ENCODE assay signal across 9 mouse cellular contexts in the genomic region with DNA sequence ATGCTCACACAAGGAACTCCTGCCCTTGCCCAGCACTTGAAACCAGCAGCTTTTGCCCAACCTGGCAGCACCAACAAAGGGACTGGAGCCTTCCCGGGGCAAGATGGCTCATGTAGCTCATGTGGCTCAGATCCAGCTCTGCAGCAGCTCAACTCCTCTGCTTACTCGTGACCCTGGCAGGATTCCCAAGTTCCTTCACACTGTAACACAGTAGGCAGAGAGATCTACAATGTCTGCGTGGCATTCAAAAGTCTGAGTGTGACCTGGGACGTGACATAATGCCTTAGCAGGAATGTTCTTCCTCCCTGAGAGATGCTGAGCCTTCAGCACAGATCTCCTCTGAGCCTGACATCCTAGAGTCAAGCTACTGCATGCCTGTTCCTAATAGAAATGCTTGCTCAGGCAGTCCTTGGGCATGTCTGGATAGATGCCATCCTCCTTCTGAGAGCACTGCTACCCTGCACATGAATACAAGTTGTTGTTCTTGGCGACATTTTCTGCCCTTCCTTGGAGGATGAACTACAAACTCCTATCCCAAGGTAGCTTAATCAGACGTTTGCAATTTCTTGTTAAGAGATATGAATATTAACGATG. TPM values are rescaled to one million over a fixed set of nuclear protein-coding genes. Genes with fewer than 3 reads are reported as not detected.
DNase-seq lines count a peak whose midpoint lies in the region; ATAC-seq lines count a peak whose summit lies in the region.
"Had no signal": no experiment of that assay in that cellular context is flagged by ENCODE, and none has a peak within 500 bp of the region (broad histone marks: within the 10 kb centered on the region; RNA-seq: fewer than 3 reads in every experiment).

No protein-coding gene starts in this region.

- DNase-seq in heart, adult 11 months: peak; percentile 95
- DNase-seq in heart, postnatal 25 days (ENCODE audit: low spot score): no peak
- no peak for DNase-seq in left cerebral cortex, postnatal 14 days (ENCODE audit: low spot score in 2 of 2)
- no peak for DNase-seq in left cerebral cortex, adult 9 months (ENCODE audit: low spot score in 2 of 2)

- 72% methylated on average over 7 of the region's 7 CpGs for WGBS in neural tube, embryonic 13.5 days
- WGBS in neural tube, embryonic 15.5 days: 76% methylated on average over 7 of the region's 7 CpGs
- WGBS in embryonic facial prominence, embryonic 15.5 days: 42% methylated on average over 7 of the region's 7 CpGs
- 60% methylated on average over 7 of the region's 7 CpGs for WGBS in stomach, embryonic 15.5 days

- no peak overlapping the region for H3K4me2 ChIP-seq in neural tube, embryonic 13.5 days
- H3K4me2 ChIP-seq in neural tube, embryonic 15.5 days: no peak overlapping the region
- H3K4me2 ChIP-seq in embryonic facial prominence, embryonic 15.5 days (replicated peaks): no peak overlapping the region
- no peak overlapping the region for H3K4me2 ChIP-seq in stomach, embryonic 15.5 days
- H3K4me2 ChIP-seq: limb, embryonic 12.5 days had no signal

- no peaks in the 10 kb centered on the region for H3K9me3 ChIP-seq in neural tube, embryonic 13.5 days
- H3K9me3 ChIP-seq in neural tube, embryonic 15.5 days (replicated peaks): no peaks in the 10 kb centered on the region
- no peaks in the 10 kb centered on the region for H3K9me3 ChIP-seq in embryonic facial prominence, embryonic 15.5 days (replicated peaks)
- no peaks in the 10 kb centered on the region for H3K9me3 ChIP-seq in stomach, embryonic 15.5 days
- H3K9me3 ChIP-seq: limb, embryonic 12.5 days had no signal

- intact Hi-C loops in heart, postnatal 25 days (cut with DNase I): no loop called here
- intact Hi-C loops in left cerebral cortex, postnatal 14 days (cut with DNase I): no loop called here

- H3K27ac ChIP-seq in neural tube, embryonic 13.5 days (replicated peaks): no peak overlapping the region
- no peak overlapping the region for H3K27ac ChIP-seq in neural tube, embryonic 15.5 days (replicated peaks)
- H3K27ac ChIP-seq in embryonic facial prominence, embryonic 15.5 days (replicated peaks): peak overlapping the region; percentile 45
- H3K27ac ChIP-seq in stomach, embryonic 15.5 days: peak overlapping the region; percentile 44; the same call in 1 of the 2 replicates
- H3K27ac ChIP-seq: limb, embryonic 12.5 days had no signal

- no peaks in the 10 kb centered on the region for H3K36me3 ChIP-seq in neural tube, embryonic 13.5 days
- H3K36me3 ChIP-seq in neural tube, embryonic 15.5 days: no peaks in the 10 kb centered on the region
- H3K36me3 ChIP-seq in embryonic facial prominence, embryonic 15.5 days: no peaks in the 10 kb centered on the region
- no peaks in the 10 kb centered on the region for H3K36me3 ChIP-seq in stomach, embryonic 15.5 days
- H3K36me3 ChIP-seq: limb, embryonic 12.5 days had no signal

- no peak overlapping the region for H3K9ac ChIP-seq in neural tube, embryonic 13.5 days
- no peak overlapping the region for H3K9ac ChIP-seq in neural tube, embryonic 15.5 days (replicated peaks)
- H3K9ac ChIP-seq in embryonic facial prominence, embryonic 15.5 days: no peak overlapping the region
- no peak overlapping the region for H3K9ac ChIP-seq in stomach, embryonic 15.5 days
- H3K9ac ChIP-seq: limb, embryonic 12.5 days had no signal

- peak; percentile 23; the same call in 1 of the 2 replicates for ATAC-seq in neural tube, embryonic 13.5 days (ENCODE audit: low read depth)
- no peak for ATAC-seq in neural tube, embryonic 15.5 days (ENCODE audit: low FRiP score)
- peak; percentile 57; the same call in 1 of the 2 replicates for ATAC-seq in embryonic facial prominence, embryonic 15.5 days (ENCODE audit: insufficient number of reproducible peaks, low FRiP score, low TSS enrichment, low read depth)
- ATAC-seq in stomach, embryonic 15.5 days (ENCODE audit: insufficient read depth, low FRiP score, low read depth): no peak

- no peaks in the 10 kb centered on the region for H3K4me1 ChIP-seq in neural tube, embryonic 13.5 days (replicated peaks)
- no peaks in the 10 kb centered on the region for H3K4me1 ChIP-seq in neural tube, embryonic 15.5 days
- H3K4me1 ChIP-seq in embryonic facial prominence, embryonic 15.5 days: no peaks in the 10 kb centered on the region; the same call in 1 of the 2 replicates
- H3K4me1 ChIP-seq in stomach, embryonic 15.5 days: no peaks in the 10 kb centered on the region
- H3K4me1 ChIP-seq: limb, embryonic 12.5 days had no signal

- H3K27me3 ChIP-seq in neural tube, embryonic 13.5 days: no peaks in the 10 kb centered on the region
- H3K27me3 ChIP-seq in neural tube, embryonic 15.5 days (replicated peaks): no peaks in the 10 kb centered on the region
- no peaks in the 10 kb centered on the region for H3K27me3 ChIP-seq in embryonic facial prominence, embryonic 15.5 days
- no peaks in the 10 kb centered on the region for H3K27me3 ChIP-seq in stomach, embryonic 15.5 days (replicated peaks)
- H3K27me3 ChIP-seq: limb, embryonic 12.5 days had no signal

- H3K4me3 ChIP-seq in neural tube, embryonic 13.5 days: no peak overlapping the region
- no peak overlapping the region for H3K4me3 ChIP-seq in neural tube, embryonic 15.5 days (replicated peaks)
- H3K4me3 ChIP-seq in embryonic facial prominence, embryonic 15.5 days (replicated peaks): no peak overlapping the region
- H3K4me3 ChIP-seq in stomach, embryonic 15.5 days (replicated peaks): no peak overlapping the region
- H3K4me3 ChIP-seq: limb, embryonic 12.5 days had no signal

RNA-seq across cellular contexts. Expression of a gene that starts 6.2 kb away (rescaled TPM):
- total RNA-seq in heart, postnatal 25 days (2021): 10 to 100 TPM; 30.7 to 33.5 TPM
- 11.6 and 14.1 TPM in 2 replicates for polyA plus RNA-seq in neural tube, embryonic 13.5 days (2015; fragmentation: Nextera tagmentation; extraction: Ambion mirVana)
- 11.2 and 12.8 TPM in 2 replicates for polyA plus RNA-seq in neural tube, embryonic 15.5 days (2015; fragmentation: Nextera tagmentation; extraction: Ambion mirVana)
- 14.7 and 15.1 TPM in 2 replicates for polyA plus RNA-seq in embryonic facial prominence, embryonic 15.5 days (2015; fragmentation: Nextera tagmentation; extraction: Ambion mirVana)
- polyA plus RNA-seq in stomach, embryonic 15.5 days (2015; fragmentation: Nextera tagmentation; extraction: Ambion mirVana): 13.7 and 16.8 TPM in 2 replicates
- 10 to 100 TPM; 57.2 to 60.2 TPM for total RNA-seq in left cerebral cortex, postnatal 14 days (2021)

Comparison
In these comparisons a context has a peak if more than half of its experiments do, and no peak if none do; other contexts are left out.
1. ATAC-seq: peak in neural tube, embryonic 13.5 days (single experiment) and embryonic facial prominence, embryonic 15.5 days (single experiment); none in neural tube, embryonic 15.5 days (single experiment) and stomach, embryonic 15.5 days (single experiment).
2. H3K27ac ChIP-seq: peak in embryonic facial prominence, embryonic 15.5 days (single experiment) and stomach, embryonic 15.5 days (single experiment); none in neural tube, embryonic 13.5 days (single experiment) and neural tube, embryonic 15.5 days (single experiment).